Mouse (Mus musculus) megakaryocyte, embryonic 14.5 days (primary cell): Measurements from ENCODE around the gene Cd27.

Experiments used
- FLI1 ChIP-seq: IDR thresholded peaks from 2 replicates; pipeline ENCODE4 v1.6.1; 2012; ENCODE audit warnings: low read length, inconsistent platforms, mixed read lengths
- GATA1 ChIP-seq: IDR thresholded peaks from 3 replicates; pipeline ENCODE4 v1.6.1; 2012; ENCODE audit warnings: mixed read lengths, low read length, inconsistent platforms, borderline replicate concordance

DNA sequence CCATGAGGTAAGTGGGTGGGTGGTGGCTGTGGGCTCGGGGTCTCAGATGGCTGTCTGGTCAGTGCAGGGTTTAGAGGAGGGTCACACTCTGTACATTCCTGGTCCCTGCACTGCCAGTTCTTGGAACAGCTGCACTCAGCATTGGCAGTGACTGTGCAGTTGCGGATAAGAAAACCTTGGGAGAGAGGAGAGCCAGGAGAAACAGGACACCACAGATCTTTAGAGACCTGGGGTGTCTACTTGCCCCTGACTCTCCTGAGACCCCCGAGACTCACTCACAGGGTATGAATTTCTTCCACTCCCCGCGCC lies 2.3 kb downstream of the Cd27 start:
- TF ChIP-seq GATA1 (no peak), FLI1 (no peak)
